Mouse (Mus musculus): ENCODE data around the gene Mthfd1l. TPM values are rescaled to one million over a fixed set of nuclear protein-coding genes. Genes with fewer than 3 reads are reported as not detected.

The Mthfd1l gene
- polyA plus RNA-seq, 1 experiment = 45.9 TPM

DNA sequence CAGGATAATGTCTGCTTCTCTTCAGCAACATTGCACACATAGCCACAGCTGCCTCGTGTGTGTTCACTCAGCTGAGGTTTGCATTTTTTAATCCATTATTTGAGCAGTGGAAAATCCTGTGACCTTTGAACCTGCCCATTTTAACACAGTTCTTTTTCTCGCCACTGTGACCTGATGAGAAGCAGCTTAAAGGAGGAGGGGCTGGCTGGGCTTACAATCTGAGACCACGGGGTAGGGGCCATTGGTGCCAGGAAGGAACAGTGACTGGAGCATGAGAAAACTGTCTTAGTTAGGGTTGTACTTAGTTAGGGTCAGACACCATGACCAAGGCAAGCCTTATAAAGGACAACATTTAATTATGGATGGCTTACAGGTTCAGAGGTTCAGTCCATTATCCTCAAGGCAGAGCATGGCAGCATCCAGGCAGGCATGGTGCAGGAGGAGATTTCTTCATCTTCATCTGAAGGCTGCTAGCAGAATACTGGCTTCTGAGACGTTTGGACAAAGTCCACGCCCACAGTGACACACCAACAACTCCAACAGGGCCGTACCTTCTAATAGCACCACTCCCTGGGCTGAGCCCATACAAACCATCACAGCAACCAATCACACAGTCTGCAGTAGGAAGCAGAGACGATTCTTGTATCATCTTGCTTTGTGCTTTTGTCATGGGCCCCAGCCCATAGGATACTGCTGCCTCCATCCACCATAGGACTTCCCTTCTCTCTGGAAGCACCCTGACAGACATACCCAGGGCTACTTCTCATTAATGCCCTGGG lies 112.6 kb downstream of the Mthfd1l start:
- Histone ChIP-seq H3K27me3 (ENCODE audit: control insufficient read depth, insufficient read depth, insufficient read length) (no peaks in the 10 kb centered on the region), H3K79me2 (ENCODE audit: control insufficient read depth, insufficient read depth) (no peaks in the 10 kb centered on the region), H3K4me2 (ENCODE audit: low read depth) (no peak overlapping the region), H3K4me3 (no peak overlapping the region), H3ac (ENCODE audit: control insufficient read depth, insufficient read length) (no peak overlapping the region), H3K36me3 (ENCODE audit: control insufficient read depth, insufficient read depth) (peaks cover 31% of the 10 kb centered on the region)
- TF ChIP-seq TCF12 (IDR thresholded peaks at IDR 0.05; ENCODE audit: insufficient read depth, poor library complexity, severe bottlenecking) (no peak), MYOD1 (IDR thresholded peaks at IDR 0.05; ENCODE audit: control insufficient read depth in 1 of 3, insufficient read length in 2 of 3, low read depth in 2 of 3) (no peak), REST (IDR thresholded peaks at IDR 0.05; ENCODE audit: insufficient read depth, insufficient read length) (no peak), MAX (IDR thresholded peaks at IDR 0.05; ENCODE audit: low read depth) (no peak), CEBPB (IDR thresholded peaks at IDR 0.05; ENCODE audit: insufficient read depth, poor library complexity, severe bottlenecking) (no peak), POLR2AphosphoS2 (IDR thresholded peaks at IDR 0.05; ENCODE audit: insufficient read length, low read depth) (no peak), SRF (IDR thresholded peaks at IDR 0.05; ENCODE audit: control insufficient read depth, insufficient read length, low read depth) (no peak), USF1 (IDR thresholded peaks at IDR 0.05; ENCODE audit: low read depth) (no peak), E2F4 (IDR thresholded peaks at IDR 0.05; ENCODE audit: insufficient read depth) (no peak), POLR2A (IDR thresholded peaks at IDR 0.05; ENCODE audit: insufficient read length, low read depth) (no peak), TCF3 (IDR thresholded peaks at IDR 0.05; ENCODE audit: insufficient read length, low read depth) (no peak), MYOG (IDR thresholded peaks at IDR 0.05; ENCODE audit: control insufficient read depth in 1 of 3, insufficient read depth in 1 of 3, insufficient read length in 2 of 3, low read depth in 2 of 3) (no peak)

DNA sequence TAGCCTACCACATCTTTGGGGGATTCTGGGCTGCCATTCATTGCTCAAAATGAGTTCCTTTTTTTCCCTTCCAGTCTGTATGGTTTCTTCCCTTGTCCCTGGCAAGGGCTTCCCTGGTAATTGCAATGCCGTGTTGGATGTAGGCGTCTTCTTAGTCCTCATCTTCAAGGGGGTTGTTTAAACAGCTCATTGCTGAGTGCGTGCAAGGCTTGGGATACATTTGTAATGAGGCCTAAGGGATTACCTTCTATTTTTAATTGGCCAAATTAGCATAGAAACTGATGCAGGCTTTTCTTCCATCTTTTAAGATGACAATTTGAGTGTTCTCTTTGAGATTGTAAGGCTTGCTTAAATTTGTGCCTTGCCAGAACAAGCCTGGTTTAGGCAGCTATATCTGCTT lies 114.6 kb downstream of the Mthfd1l start:
- Histone ChIP-seq H3K79me2 (ENCODE audit: control insufficient read depth, insufficient read depth) (no peaks in the 10 kb centered on the region), H3K4me3 (no peak overlapping the region), H3ac (ENCODE audit: control insufficient read depth, insufficient read length) (no peak overlapping the region), H3K36me3 (ENCODE audit: control insufficient read depth, insufficient read depth) (peaks cover 30% of the 10 kb centered on the region), H3K27me3 (ENCODE audit: control insufficient read depth, insufficient read depth, insufficient read length) (no peaks in the 10 kb centered on the region), H3K4me2 (ENCODE audit: low read depth) (no peak overlapping the region)
- TF ChIP-seq CEBPB (IDR thresholded peaks at IDR 0.05; ENCODE audit: insufficient read depth, poor library complexity, severe bottlenecking) (no peak), USF1 (IDR thresholded peaks at IDR 0.05; ENCODE audit: low read depth) (no peak), MYOG (IDR thresholded peaks at IDR 0.05; ENCODE audit: control insufficient read depth in 1 of 3, insufficient read depth in 1 of 3, insufficient read length in 2 of 3, low read depth in 2 of 3) (no peak), TCF3 (IDR thresholded peaks at IDR 0.05; ENCODE audit: insufficient read length, low read depth) (no peak), E2F4 (IDR thresholded peaks at IDR 0.05; ENCODE audit: insufficient read depth) (no peak), POLR2AphosphoS2 (IDR thresholded peaks at IDR 0.05; ENCODE audit: insufficient read length, low read depth) (no peak), SRF (IDR thresholded peaks at IDR 0.05; ENCODE audit: control insufficient read depth, insufficient read length, low read depth) (no peak), MAX (IDR thresholded peaks at IDR 0.05; ENCODE audit: low read depth) (no peak), REST (IDR thresholded peaks at IDR 0.05; ENCODE audit: insufficient read depth, insufficient read length) (no peak), POLR2A (IDR thresholded peaks at IDR 0.05; ENCODE audit: insufficient read length, low read depth) (no peak), MYOD1 (IDR thresholded peaks at IDR 0.05; ENCODE audit: control insufficient read depth in 1 of 3, insufficient read length in 2 of 3, low read depth in 2 of 3) (no peak), TCF12 (IDR thresholded peaks at IDR 0.05; ENCODE audit: insufficient read depth, poor library complexity, severe bottlenecking) (no peak)

DNA sequence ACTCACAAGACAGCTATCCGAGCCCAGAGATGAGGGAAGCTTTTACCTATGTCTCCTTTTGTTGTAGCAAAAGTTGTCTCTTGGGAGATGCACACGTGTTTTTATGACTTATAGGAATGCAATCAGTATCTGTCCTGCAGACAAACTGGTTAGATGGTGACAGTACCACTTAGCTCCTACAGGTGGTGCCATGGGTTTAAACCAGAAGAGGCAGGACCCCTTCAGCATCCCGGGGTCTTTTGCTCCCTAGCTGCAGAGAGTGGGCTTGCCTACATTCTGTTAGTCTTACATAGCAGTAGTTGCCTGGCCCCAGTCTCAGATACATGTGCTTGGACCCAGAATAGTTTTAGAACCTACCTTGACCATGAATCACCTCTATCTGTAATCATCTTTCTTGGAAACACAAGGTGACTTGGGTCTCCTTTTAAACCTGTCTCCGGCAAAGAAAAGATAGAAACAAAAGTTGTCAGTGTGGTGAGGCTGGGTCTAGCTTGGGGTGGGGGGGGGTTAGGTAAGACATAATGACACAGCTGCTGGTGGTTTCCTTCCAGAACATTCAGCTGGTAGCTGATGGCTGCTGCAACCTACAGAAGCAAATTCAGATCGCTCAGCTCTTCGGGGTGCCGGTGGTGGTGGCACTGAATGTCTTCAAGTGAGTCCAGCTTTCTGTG lies 116.0 kb downstream of the Mthfd1l start:
- Histone ChIP-seq H3K4me2 (ENCODE audit: low read depth) (no peak overlapping the region), H3K36me3 (ENCODE audit: control insufficient read depth, insufficient read depth) (peaks cover 29% of the 10 kb centered on the region), H3K4me3 (no peak overlapping the region), H3ac (ENCODE audit: control insufficient read depth, insufficient read length) (no peak overlapping the region), H3K79me2 (ENCODE audit: control insufficient read depth, insufficient read depth) (no peaks in the 10 kb centered on the region), H3K27me3 (ENCODE audit: control insufficient read depth, insufficient read depth, insufficient read length) (no peaks in the 10 kb centered on the region)
- TF ChIP-seq MYOG (IDR thresholded peaks at IDR 0.05; ENCODE audit: control insufficient read depth in 1 of 3, insufficient read depth in 1 of 3, insufficient read length in 2 of 3, low read depth in 2 of 3) (no peak), USF1 (IDR thresholded peaks at IDR 0.05; ENCODE audit: low read depth) (no peak), E2F4 (IDR thresholded peaks at IDR 0.05; ENCODE audit: insufficient read depth) (no peak), CEBPB (IDR thresholded peaks at IDR 0.05; ENCODE audit: insufficient read depth, poor library complexity, severe bottlenecking) (no peak), MAX (IDR thresholded peaks at IDR 0.05; ENCODE audit: low read depth) (no peak), SRF (IDR thresholded peaks at IDR 0.05; ENCODE audit: control insufficient read depth, insufficient read length, low read depth) (no peak), MYOD1 (IDR thresholded peaks at IDR 0.05; ENCODE audit: control insufficient read depth in 1 of 3, insufficient read length in 2 of 3, low read depth in 2 of 3) (no peak), POLR2AphosphoS2 (IDR thresholded peaks at IDR 0.05; ENCODE audit: insufficient read length, low read depth) (no peak), TCF3 (IDR thresholded peaks at IDR 0.05; ENCODE audit: insufficient read length, low read depth) (no peak), POLR2A (IDR thresholded peaks at IDR 0.05; ENCODE audit: insufficient read length, low read depth) (no peak), REST (IDR thresholded peaks at IDR 0.05; ENCODE audit: insufficient read depth, insufficient read length) (no peak), TCF12 (IDR thresholded peaks at IDR 0.05; ENCODE audit: insufficient read depth, poor library complexity, severe bottlenecking) (no peak)

DNA sequence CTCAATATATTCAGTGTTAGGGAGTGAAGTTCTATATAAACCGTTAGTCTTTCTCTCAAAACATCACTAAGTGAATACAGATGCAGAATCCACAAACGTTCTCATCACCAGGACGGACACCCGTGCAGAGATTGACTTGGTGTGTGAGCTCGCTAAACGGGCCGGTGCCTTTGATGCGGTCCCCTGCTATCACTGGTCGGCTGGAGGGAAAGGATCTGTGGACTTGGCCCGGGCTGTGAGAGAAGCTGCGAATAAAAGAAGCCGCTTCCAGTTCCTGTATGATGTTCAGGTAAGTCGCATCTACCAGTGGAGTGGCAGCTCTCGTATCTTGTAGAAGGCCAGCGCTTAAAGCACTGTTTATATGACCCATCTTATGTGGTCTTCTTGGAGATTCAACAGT lies 117.0 kb downstream of the Mthfd1l start:
- no peak for TF ChIP-seq MYOD1 (IDR thresholded peaks at IDR 0.05; ENCODE audit: control insufficient read depth in 1 of 3, insufficient read length in 2 of 3, low read depth in 2 of 3)
- Histone ChIP-seq H3K27me3 (ENCODE audit: control insufficient read depth, insufficient read depth, insufficient read length) (no peaks in the 10 kb centered on the region), H3K4me3 (no peak overlapping the region), H3K36me3 (ENCODE audit: control insufficient read depth, insufficient read depth) (peaks cover 31% of the 10 kb centered on the region), H3ac (ENCODE audit: control insufficient read depth, insufficient read length) (no peak overlapping the region), H3K4me2 (ENCODE audit: low read depth) (no peak overlapping the region), H3K79me2 (ENCODE audit: control insufficient read depth, insufficient read depth) (no peaks in the 10 kb centered on the region)

Data from myocyte (in vitro differentiated cells).